Mouse (Mus musculus) cerebellum, adult 2 months (tissue): ENCODE measurements around the gene Pdap1.

Experiments
- CTCF ChIP-seq: fragments of 200-500 bp; IDR thresholded peaks from 2 replicates; pipeline ENCODE4 v1.5.1; 2011; ENCODE audit warnings: low read depth, mild to moderate bottlenecking, control low read depth, low read length, moderate library complexity, borderline replicate concordance; ENCODE audit not compliant: insufficient read depth
- POLR2A ChIP-seq: fragments of 200-500 bp; IDR thresholded peaks from 2 replicates; pipeline ENCODE4 v1.6.1; 2011; ENCODE audit warnings: low read length, control low read depth, borderline replicate concordance; ENCODE audit not compliant: insufficient read depth

- no peak for TF ChIP-seq CTCF
- no peak for TF ChIP-seq POLR2A
Measured at GRCm38 (mm10) chr5:145123396-145123795, 16.6 kb downstream of the Pdap1 start.
